ENCODE assay signal across 24 mouse cellular contexts in the genomic region with DNA sequence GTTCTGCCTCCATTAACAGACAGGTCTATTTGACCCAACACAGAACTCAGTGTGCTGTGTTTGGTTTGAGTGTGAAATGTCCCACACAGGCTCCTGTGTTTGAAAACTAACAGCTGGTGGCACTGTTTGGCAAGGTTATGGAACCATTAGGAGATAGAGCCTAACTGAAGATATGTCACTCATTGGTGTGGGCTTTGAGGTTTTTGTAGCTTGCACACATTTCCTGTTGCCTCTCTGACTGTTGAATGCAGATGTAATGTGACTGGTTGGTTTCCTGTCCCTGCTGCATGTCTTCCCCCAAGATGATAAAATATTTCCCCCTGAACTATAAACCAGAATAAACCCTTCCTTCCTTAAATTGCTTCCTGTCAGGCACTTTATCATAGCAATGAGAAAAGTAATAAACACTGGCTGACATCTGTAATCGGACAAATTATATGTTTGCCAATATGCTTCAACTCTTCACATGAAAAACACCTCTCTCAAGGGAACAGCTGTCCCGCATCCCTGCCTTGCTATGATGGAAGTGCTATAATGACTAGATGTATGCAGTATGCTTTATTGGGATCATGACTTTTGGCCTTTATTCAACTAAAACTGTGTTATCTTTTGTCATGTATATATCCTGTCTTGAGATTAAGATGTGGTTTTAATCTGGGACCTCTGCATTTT.
DNase-seq lines count a peak whose midpoint lies in the region; ATAC-seq lines count a peak whose summit lies in the region.
"Had no signal": no experiment of that assay in that cellular context is flagged by ENCODE, and none has a peak within 500 bp of the region (broad histone marks: within the 10 kb centered on the region; RNA-seq: fewer than 3 reads in every experiment).

No protein-coding gene starts in this region.

- intact Hi-C loops in left cerebral cortex, postnatal 14 days (cut with DNase I): no loop called here

- no peaks in the 10 kb centered on the region for H3K27me3 ChIP-seq in kidney, embryonic 14.5 days (ENCODE audit: control insufficient read depth, insufficient read depth, low read length)
- H3K27me3 ChIP-seq: embryonic facial prominence, embryonic 15.5 days; heart, embryonic 13.5 days; hindbrain, embryonic 12.5 days had no signal

- H3K36me3 ChIP-seq in kidney, embryonic 14.5 days (ENCODE audit: control insufficient read depth, insufficient read depth, low read length): no peaks in the 10 kb centered on the region
- H3K36me3 ChIP-seq: embryonic facial prominence, embryonic 15.5 days; forebrain, embryonic 10.5 days; heart, embryonic 13.5 days; hindbrain, embryonic 12.5 days had no signal

- H3K9ac ChIP-seq in kidney, embryonic 14.5 days (ENCODE audit: low read depth, low read length): no peak overlapping the region
- H3K9ac ChIP-seq: embryonic facial prominence, embryonic 15.5 days; heart, embryonic 13.5 days; hindbrain, embryonic 12.5 days had no signal

- WGBS in kidney, embryonic 14.5 days: 47% methylated on average over 2 of the region's 2 CpGs

- H3K4me3 ChIP-seq in kidney, embryonic 14.5 days (ENCODE audit: low read length): no peak overlapping the region
- H3K4me3 ChIP-seq: embryonic facial prominence, embryonic 15.5 days; erythroblast, embryonic 14.5 days; forebrain, embryonic 10.5 days; gastrocnemius, adult 2 months; heart, embryonic 13.5 days; hindbrain, embryonic 12.5 days had no signal

- peak; percentile 43; the same call in 1 of the 2 replicates for ATAC-seq in kidney, embryonic 14.5 days (ENCODE audit: low FRiP score, low TSS enrichment)
- peak; percentile 40; the same call in 1 of the 2 replicates for ATAC-seq in granulocyte monocyte progenitor cell, adult 5-6 weeks (replicated peaks; ENCODE audit: poor library complexity, severe bottlenecking)
- ATAC-seq: forebrain, embryonic 14.5 days; hindbrain, embryonic 16.5 days had no signal

- H3K4me2 ChIP-seq in kidney, embryonic 14.5 days (replicated peaks; ENCODE audit: low read depth, low read length): no peak overlapping the region
- H3K4me2 ChIP-seq: embryonic facial prominence, embryonic 15.5 days; heart, embryonic 13.5 days; hindbrain, embryonic 12.5 days had no signal

- DNase-seq in kidney, postnatal 14 days: no peak
- DNase-seq in kidney, postnatal 4 days: peak; percentile 6 to 16
- DNase-seq in kidney, postnatal 36 days: no peak
- DNase-seq in 416B (ENCODE audit: low read depth): peak; percentile 56
- DNase-seq in urinary bladder, postnatal 10 days (ENCODE audit: low spot score): no peak
- DNase-seq in left cerebral cortex, postnatal 14 days (ENCODE audit: low spot score in 2 of 2): no peak
- DNase-seq: adrenal gland, adult 2 months; cerebellum, adult 11 months; cerebellum, adult 9-10 months; cerebellum, postnatal 25 days; embryo, embryonic 11 days; gastrocnemius, adult 2 months; gastrocnemius, postnatal 25 days; heart, adult 11 months; heart, postnatal 36 days had no signal

- no peaks in the 10 kb centered on the region for H3K4me1 ChIP-seq in kidney, embryonic 14.5 days (ENCODE audit: control insufficient read depth, insufficient read depth, low read length)
- H3K4me1 ChIP-seq: embryonic facial prominence, embryonic 15.5 days; forebrain, embryonic 10.5 days; heart, embryonic 13.5 days; hindbrain, embryonic 12.5 days had no signal

- no peak overlapping the region for H3K27ac ChIP-seq in kidney, embryonic 14.5 days (ENCODE audit: low read depth, low read length)
- H3K27ac ChIP-seq: embryonic facial prominence, embryonic 15.5 days; forebrain, embryonic 10.5 days; gastrocnemius, adult 2 months; heart, embryonic 13.5 days; hindbrain, embryonic 12.5 days had no signal

- peaks cover 2% of the 10 kb centered on the region; the same call in 1 of the 2 replicates for H3K9me3 ChIP-seq in kidney, embryonic 14.5 days (ENCODE audit: control insufficient read depth, low read length)
- H3K9me3 ChIP-seq: embryonic facial prominence, embryonic 15.5 days; forebrain, embryonic 10.5 days; heart, embryonic 13.5 days; hindbrain, embryonic 12.5 days had no signal

Comparison
In these comparisons a context has a peak if more than half of its experiments do, and no peak if none do; other contexts are left out.
1. DNase-seq: peak in kidney, postnatal 4 days (2 of 2) and 416B (single experiment); none in kidney, postnatal 14 days (single experiment), kidney, postnatal 36 days (0 of 2), urinary bladder, postnatal 10 days (single experiment) and left cerebral cortex, postnatal 14 days (0 of 2).